Mouse (Mus musculus) myocyte (in vitro differentiated cells): ENCODE data around the gene Stk25. TPM values are rescaled to one million over a fixed set of nuclear protein-coding genes. Genes with fewer than 3 reads are reported as not detected.

Source experiments
- H3K27me3 ChIP-seq: one replicate; pipeline ENCODE4 v1.6.1; 2011; ENCODE audit not compliant: control insufficient read depth, insufficient read depth, insufficient read length
- H3K36me3 ChIP-seq: one replicate; pipeline ENCODE4 v1.6.1; 2011; ENCODE audit not compliant: control insufficient read depth, insufficient read depth
- H3K4me2 ChIP-seq: one replicate; pipeline ENCODE4 v1.6.1; 2011; ENCODE audit warnings: low read depth, control low read depth
- H3K4me3 ChIP-seq: one replicate; pipeline ENCODE4 v1.5.1; 2011; ENCODE audit warnings: mild to moderate bottlenecking, control low read depth, moderate library complexity
- H3K79me2 ChIP-seq: one replicate; pipeline ENCODE4 v1.6.1; 2011; ENCODE audit not compliant: control insufficient read depth, insufficient read depth
- H3ac ChIP-seq: one replicate; pipeline ENCODE4 v1.6.1; 2011; ENCODE audit not compliant: control insufficient read depth, insufficient read length
- CEBPB ChIP-seq: IDR thresholded peaks from 2 replicates; pipeline ENCODE4 v1.6.1; 2011; ENCODE audit warnings: mild to moderate bottlenecking, moderate library complexity; ENCODE audit not compliant: poor library complexity, insufficient read depth, severe bottlenecking
- E2F4 ChIP-seq: IDR thresholded peaks from one replicate; pipeline ENCODE4 v1.6.1; 2011; ENCODE audit warnings: mild to moderate bottlenecking, control low read depth, moderate library complexity; ENCODE audit not compliant: insufficient read depth
- MAX ChIP-seq: IDR thresholded peaks from one replicate; pipeline ENCODE4 v1.6.1; 2011; ENCODE audit warnings: low read depth, mild to moderate bottlenecking, control low read depth
- MYOD1 ChIP-seq, 3 experiments: IDR thresholded peaks; one replicate each; pipeline ENCODE4 v1.6.1; 2011; ENCODE audit warnings: control low read depth in 2 of 3, low read depth in 2 of 3, mild to moderate bottlenecking in 2 of 3, moderate library complexity in 1 of 3; ENCODE audit not compliant: insufficient read length in 2 of 3, control insufficient read depth in 1 of 3
- MYOG ChIP-seq, 3 experiments: IDR thresholded peaks; one replicate each; pipeline ENCODE4 v1.6.1; 2011; ENCODE audit warnings: control low read depth in 2 of 3, low read depth in 2 of 3, mild to moderate bottlenecking in 2 of 3; ENCODE audit not compliant: insufficient read length in 2 of 3, control insufficient read depth in 1 of 3, insufficient read depth in 1 of 3
- POLR2A ChIP-seq: IDR thresholded peaks from one replicate; pipeline ENCODE4 v1.6.1; 2011; ENCODE audit warnings: low read depth, mild to moderate bottlenecking, control low read depth, moderate library complexity; ENCODE audit not compliant: insufficient read length
- POLR2AphosphoS2 ChIP-seq: IDR thresholded peaks from one replicate; pipeline ENCODE4 v1.6.1; 2011; ENCODE audit warnings: low read depth, control low read depth; ENCODE audit not compliant: insufficient read length
- REST ChIP-seq: IDR thresholded peaks from one replicate; pipeline ENCODE4 v1.6.1; 2011; ENCODE audit warnings: mild to moderate bottlenecking, control low read depth, moderate library complexity; ENCODE audit not compliant: insufficient read depth, insufficient read length
- SRF ChIP-seq: IDR thresholded peaks from one replicate; pipeline ENCODE4 v1.6.1; 2011; ENCODE audit warnings: low read depth; ENCODE audit not compliant: control insufficient read depth, insufficient read length
- TCF12 ChIP-seq: IDR thresholded peaks from one replicate; pipeline ENCODE4 v1.6.1; 2011; ENCODE audit warnings: mild to moderate bottlenecking, control low read depth; ENCODE audit not compliant: poor library complexity, insufficient read depth, severe bottlenecking
- TCF3 ChIP-seq: IDR thresholded peaks from one replicate; pipeline ENCODE4 v1.6.1; 2011; ENCODE audit warnings: low read depth, control low read depth; ENCODE audit not compliant: insufficient read length
- USF1 ChIP-seq: IDR thresholded peaks from one replicate; pipeline ENCODE4 v1.6.1; 2011; ENCODE audit warnings: low read depth, mild to moderate bottlenecking, control low read depth, moderate library complexity
- polyA plus RNA-seq: library from polyadenylated mRNA; unstranded; fragments of >200 nt; fragmentation: generic; extraction: Trizol; gene quantifications from one replicate; pipeline ENCODE4 v1.2.1, GENCODE M21; 2012; ENCODE audit warnings: missing spikeins

The Stk25 gene
- polyA plus RNA-seq, 1 experiment, result 119 TPM

- H3K4me2 ChIP-seq, result no peak overlapping the region
These were observed 33.4 kb upstream of the Stk25 start for GRCm38 (mm10) chr1:93691786-93692357.

GRCm38 (mm10) chr1:93691106-93691505 is 32.6 kb upstream of the Stk25 start:
- Histone ChIP-seq H3K27me3 (no peaks in the 10 kb centered on the region), H3K4me2 (no peak overlapping the region), H3K79me2 (peaks cover 13% of the 10 kb centered on the region), H3ac (no peak overlapping the region), H3K36me3 (peaks cover 4% of the 10 kb centered on the region), H3K4me3 (no peak overlapping the region)
- TF ChIP-seq TCF3 (no peak), MYOD1 (IDR thresholded peaks at IDR 0.05; ENCODE audit: control insufficient read depth in 1 of 3, insufficient read length in 2 of 3, low read depth in 2 of 3) (no peak), CEBPB (no peak), MAX (no peak), MYOG (IDR thresholded peaks at IDR 0.05; ENCODE audit: control insufficient read depth in 1 of 3, insufficient read depth in 1 of 3, insufficient read length in 2 of 3, low read depth in 2 of 3) (no peak), TCF12 (no peak), USF1 (no peak)

More at GRCm38 (mm10) chr1:93691786-93692357, 33.4 kb upstream of the Stk25 start:
- Histone ChIP-seq H3K36me3 (peaks cover 4% of the 10 kb centered on the region), H3K27me3 (no peaks in the 10 kb centered on the region), H3K4me3 (no peak overlapping the region), H3ac (no peak overlapping the region), H3K79me2 (peaks cover 13% of the 10 kb centered on the region)
- TF ChIP-seq TCF12 (no peak), MYOG (IDR thresholded peaks at IDR 0.05; ENCODE audit: control insufficient read depth in 1 of 3, insufficient read depth in 1 of 3, insufficient read length in 2 of 3, low read depth in 2 of 3) (no peak), CEBPB (no peak), POLR2AphosphoS2 (no peak), POLR2A (no peak), MAX (no peak), USF1 (no peak), E2F4 (no peak), MYOD1 (IDR thresholded peaks at IDR 0.05; ENCODE audit: control insufficient read depth in 1 of 3, insufficient read length in 2 of 3, low read depth in 2 of 3) (no peak), SRF (no peak), REST (no peak), TCF3 (no peak)

- TF ChIP-seq MYOG (IDR thresholded peaks at IDR 0.05; ENCODE audit: control insufficient read depth in 1 of 3, insufficient read depth in 1 of 3, insufficient read length in 2 of 3, low read depth in 2 of 3), result no peak
- TF ChIP-seq SRF, result no peak
- TF ChIP-seq POLR2A, result no peak
- no peak for TF ChIP-seq E2F4
- no peak for TF ChIP-seq USF1
- no peak for TF ChIP-seq MAX
- TF ChIP-seq REST, result no peak
- TF ChIP-seq TCF3, result no peak
- TF ChIP-seq POLR2AphosphoS2, result no peak
- TF ChIP-seq CEBPB, result no peak
- no peak for TF ChIP-seq MYOD1 (IDR thresholded peaks at IDR 0.05; ENCODE audit: control insufficient read depth in 1 of 3, insufficient read length in 2 of 3, low read depth in 2 of 3)
- no peak for TF ChIP-seq TCF12
- Histone ChIP-seq H3K27me3 (no peaks in the 10 kb centered on the region), H3K4me3 (no peak overlapping the region), H3K79me2 (peaks cover 13% of the 10 kb centered on the region), H3ac (no peak overlapping the region), H3K4me2 (no peak overlapping the region), H3K36me3 (no peaks in the 10 kb centered on the region)
These were observed 31.5 kb upstream of the Stk25 start for GRCm38 (mm10) chr1:93689901-93690496.

- Histone ChIP-seq H3K4me2 (no peak overlapping the region), H3K79me2 (peaks cover 13% of the 10 kb centered on the region), H3ac (no peak overlapping the region), H3K27me3 (no peaks in the 10 kb centered on the region), H3K4me3 (no peak overlapping the region), H3K36me3 (no peaks in the 10 kb centered on the region)
- TF ChIP-seq POLR2A, result no peak
- TF ChIP-seq POLR2AphosphoS2, result no peak
- TF ChIP-seq CEBPB, result no peak
- TF ChIP-seq MAX, result no peak
- no peak for TF ChIP-seq REST
- TF ChIP-seq MYOD1 (IDR thresholded peaks at IDR 0.05; ENCODE audit: control insufficient read depth in 1 of 3, insufficient read length in 2 of 3, low read depth in 2 of 3), result no peak
- no peak for TF ChIP-seq MYOG (IDR thresholded peaks at IDR 0.05; ENCODE audit: control insufficient read depth in 1 of 3, insufficient read depth in 1 of 3, insufficient read length in 2 of 3, low read depth in 2 of 3)
- no peak for TF ChIP-seq SRF
- no peak for TF ChIP-seq USF1
- TF ChIP-seq TCF3, result no peak
- no peak for TF ChIP-seq E2F4
- TF ChIP-seq TCF12, result no peak
These were observed 29.7 kb upstream of the Stk25 start for GRCm38 (mm10) chr1:93688154-93688553.
